Mouse (Mus musculus): ENCODE measurements around the gene Exoc4. TPM values are rescaled to one million over a fixed set of nuclear protein-coding genes. Genes with fewer than 3 reads are reported as not detected.
A peak's percentile ranks its signal among the peaks of the same experiment; 100 is the strongest.

The Exoc4 gene
- polyA plus RNA-seq, 1 experiment from 2014 or later = 10.9 TPM

- Histone ChIP-seq H3K27me3 (ENCODE audit: control insufficient read depth, insufficient read depth, low read depth, low read length) (no peaks in the 10 kb centered on the region), H3K4me2 (ENCODE audit: low read depth, low read length) (no peak overlapping the region), H3K4me1 (ENCODE audit: control insufficient read depth, low read depth, low read length) (no peaks in the 10 kb centered on the region; the same call in 1 of the 2 replicates), H3K9ac (ENCODE audit: low read depth, low read length) (no peak overlapping the region), H3K36me3 (ENCODE audit: control insufficient read depth, insufficient read depth) (no peaks in the 10 kb centered on the region), H3K4me3 (ENCODE audit: low read depth, low read length) (no peak overlapping the region), H3K9me3 (replicated peaks; ENCODE audit: control insufficient read depth, low read length) (no peaks in the 10 kb centered on the region), H3K27ac (ENCODE audit: low read length) (no peak overlapping the region)
- 81% methylated on average over 2 of the region's 2 CpGs for WGBS (ENCODE audit: insufficient replicate concordance)
- no peak for ATAC-seq (ENCODE audit: low read depth)
These were observed 45.7 kb downstream of the Exoc4 start for GRCm38 (mm10) chr6:33294626-33295025.

GRCm38 (mm10) chr6:33297566-33297965 lies 48.7 kb downstream of the Exoc4 start:
- no peak for ATAC-seq (ENCODE audit: low read depth)
- H3K4me2 ChIP-seq (ENCODE audit: low read depth, low read length) = no peak overlapping the region
- H3K4me1 ChIP-seq (ENCODE audit: control insufficient read depth, low read depth, low read length) = no peaks in the 10 kb centered on the region; the same call in 1 of the 2 replicates
- H3K9me3 ChIP-seq (replicated peaks; ENCODE audit: control insufficient read depth, low read length) = no peaks in the 10 kb centered on the region
- H3K27ac ChIP-seq (ENCODE audit: low read length) = no peak overlapping the region
- no peak overlapping the region for H3K4me3 ChIP-seq (ENCODE audit: low read depth, low read length)
- no peak overlapping the region for H3K9ac ChIP-seq (ENCODE audit: low read depth, low read length)
- H3K27me3 ChIP-seq (ENCODE audit: control insufficient read depth, insufficient read depth, low read depth, low read length) = no peaks in the 10 kb centered on the region
- WGBS (ENCODE audit: insufficient replicate concordance) = 73% methylated on average over 3 of the region's 3 CpGs
- H3K36me3 ChIP-seq (ENCODE audit: control insufficient read depth, insufficient read depth) = no peaks in the 10 kb centered on the region

GRCm38 (mm10) chr6:33298768-33299167 lies 49.9 kb downstream of the Exoc4 start:
- WGBS (ENCODE audit: insufficient replicate concordance) = 23% methylated on average over 1 of the region's 1 CpGs
- H3K4me1 ChIP-seq (ENCODE audit: control insufficient read depth, low read depth, low read length) = no peaks in the 10 kb centered on the region; the same call in 1 of the 2 replicates
- H3K27me3 ChIP-seq (ENCODE audit: control insufficient read depth, insufficient read depth, low read depth, low read length) = no peaks in the 10 kb centered on the region
- no peak overlapping the region for H3K27ac ChIP-seq (ENCODE audit: low read length)
- H3K4me2 ChIP-seq (ENCODE audit: low read depth, low read length) = no peak overlapping the region
- H3K36me3 ChIP-seq (ENCODE audit: control insufficient read depth, insufficient read depth) = no peaks in the 10 kb centered on the region
- ATAC-seq (ENCODE audit: low read depth) = peak; percentile 59; the same call in 1 of the 2 replicates
- H3K9ac ChIP-seq (ENCODE audit: low read depth, low read length) = no peak overlapping the region
- H3K4me3 ChIP-seq (ENCODE audit: low read depth, low read length) = no peak overlapping the region
- no peaks in the 10 kb centered on the region for H3K9me3 ChIP-seq (replicated peaks; ENCODE audit: control insufficient read depth, low read length)

GRCm38 (mm10) chr6:33305996-33306395 lies 57.1 kb downstream of the Exoc4 start:
- Histone ChIP-seq H3K9me3 (replicated peaks; ENCODE audit: control insufficient read depth, low read length) (no peaks in the 10 kb centered on the region), H3K27me3 (ENCODE audit: control insufficient read depth, insufficient read depth, low read depth, low read length) (no peaks in the 10 kb centered on the region), H3K4me3 (ENCODE audit: low read depth, low read length) (no peak overlapping the region), H3K4me2 (ENCODE audit: low read depth, low read length) (no peak overlapping the region), H3K4me1 (ENCODE audit: control insufficient read depth, low read depth, low read length) (no peaks in the 10 kb centered on the region), H3K36me3 (ENCODE audit: control insufficient read depth, insufficient read depth) (no peaks in the 10 kb centered on the region), H3K27ac (ENCODE audit: low read length) (no peak overlapping the region), H3K9ac (ENCODE audit: low read depth, low read length) (no peak overlapping the region)
- WGBS (ENCODE audit: insufficient replicate concordance) = 66% methylated on average over 1 of the region's 1 CpGs
- ATAC-seq (ENCODE audit: low read depth) = no peak

- Histone ChIP-seq H3K4me2 (ENCODE audit: low read depth, low read length) (no peak overlapping the region), H3K4me1 (ENCODE audit: control insufficient read depth, low read depth, low read length) (no peaks in the 10 kb centered on the region), H3K36me3 (ENCODE audit: control insufficient read depth, insufficient read depth) (no peaks in the 10 kb centered on the region), H3K27ac (ENCODE audit: low read length) (no peak overlapping the region), H3K9ac (ENCODE audit: low read depth, low read length) (no peak overlapping the region), H3K4me3 (ENCODE audit: low read depth, low read length) (no peak overlapping the region), H3K27me3 (ENCODE audit: control insufficient read depth, insufficient read depth, low read depth, low read length) (no peaks in the 10 kb centered on the region), H3K9me3 (replicated peaks; ENCODE audit: control insufficient read depth, low read length) (no peaks in the 10 kb centered on the region)
- ATAC-seq (ENCODE audit: low read depth) = no peak
- WGBS (ENCODE audit: insufficient replicate concordance) = 59% methylated on average over 2 of the region's 2 CpGs
These were observed 59.8 kb downstream of the Exoc4 start for GRCm38 (mm10) chr6:33308646-33309045.

- Histone ChIP-seq H3K36me3 (ENCODE audit: control insufficient read depth, insufficient read depth) (no peaks in the 10 kb centered on the region), H3K4me1 (ENCODE audit: control insufficient read depth, low read depth, low read length) (no peaks in the 10 kb centered on the region), H3K4me3 (ENCODE audit: low read depth, low read length) (no peak overlapping the region), H3K27ac (ENCODE audit: low read length) (no peak overlapping the region), H3K9me3 (replicated peaks; ENCODE audit: control insufficient read depth, low read length) (no peaks in the 10 kb centered on the region), H3K9ac (ENCODE audit: low read depth, low read length) (no peak overlapping the region), H3K4me2 (ENCODE audit: low read depth, low read length) (no peak overlapping the region), H3K27me3 (ENCODE audit: control insufficient read depth, insufficient read depth, low read depth, low read length) (no peaks in the 10 kb centered on the region)
- no peak for ATAC-seq (ENCODE audit: low read depth)
- WGBS (ENCODE audit: insufficient replicate concordance) = 81% methylated on average over 1 of the region's 1 CpGs
These were observed 61.6 kb downstream of the Exoc4 start for GRCm38 (mm10) chr6:33310486-33310885.

GRCm38 (mm10) chr6:33322849-33323248 lies 74.0 kb downstream of the Exoc4 start:
- Histone ChIP-seq H3K4me2 (ENCODE audit: low read depth, low read length) (no peak overlapping the region), H3K36me3 (ENCODE audit: control insufficient read depth, insufficient read depth) (no peaks in the 10 kb centered on the region), H3K27me3 (ENCODE audit: control insufficient read depth, insufficient read depth, low read depth, low read length) (no peaks in the 10 kb centered on the region), H3K4me1 (ENCODE audit: control insufficient read depth, low read depth, low read length) (no peaks in the 10 kb centered on the region), H3K27ac (ENCODE audit: low read length) (no peak overlapping the region), H3K4me3 (ENCODE audit: low read depth, low read length) (no peak overlapping the region), H3K9me3 (replicated peaks; ENCODE audit: control insufficient read depth, low read length) (no peaks in the 10 kb centered on the region), H3K9ac (ENCODE audit: low read depth, low read length) (no peak overlapping the region)
- 57% methylated on average over 3 of the region's 3 CpGs for WGBS (ENCODE audit: insufficient replicate concordance)
- no peak for ATAC-seq (ENCODE audit: low read depth)

GRCm38 (mm10) chr6:33323386-33323785 lies 74.5 kb downstream of the Exoc4 start:
- Histone ChIP-seq H3K9me3 (replicated peaks; ENCODE audit: control insufficient read depth, low read length) (no peaks in the 10 kb centered on the region), H3K9ac (ENCODE audit: low read depth, low read length) (no peak overlapping the region), H3K27ac (ENCODE audit: low read length) (no peak overlapping the region), H3K27me3 (ENCODE audit: control insufficient read depth, insufficient read depth, low read depth, low read length) (no peaks in the 10 kb centered on the region), H3K36me3 (ENCODE audit: control insufficient read depth, insufficient read depth) (no peaks in the 10 kb centered on the region), H3K4me3 (ENCODE audit: low read depth, low read length) (no peak overlapping the region), H3K4me1 (ENCODE audit: control insufficient read depth, low read depth, low read length) (no peaks in the 10 kb centered on the region), H3K4me2 (ENCODE audit: low read depth, low read length) (no peak overlapping the region)
- WGBS (ENCODE audit: insufficient replicate concordance) = 72% methylated on average over 4 of the region's 4 CpGs
- no peak for ATAC-seq (ENCODE audit: low read depth)

GRCm38 (mm10) chr6:33328326-33328725 lies 79.4 kb downstream of the Exoc4 start:
- no peaks in the 10 kb centered on the region for H3K4me1 ChIP-seq (ENCODE audit: control insufficient read depth, low read depth, low read length)
- H3K9me3 ChIP-seq (replicated peaks; ENCODE audit: control insufficient read depth, low read length) = no peaks in the 10 kb centered on the region
- H3K9ac ChIP-seq (ENCODE audit: low read depth, low read length) = no peak overlapping the region
- H3K27me3 ChIP-seq (ENCODE audit: control insufficient read depth, insufficient read depth, low read depth, low read length) = no peaks in the 10 kb centered on the region
- ATAC-seq (ENCODE audit: low read depth) = no peak
- H3K27ac ChIP-seq (ENCODE audit: low read length) = no peak overlapping the region
- H3K4me2 ChIP-seq (ENCODE audit: low read depth, low read length) = no peak overlapping the region
- no peaks in the 10 kb centered on the region for H3K36me3 ChIP-seq (ENCODE audit: control insufficient read depth, insufficient read depth)
- WGBS (ENCODE audit: insufficient replicate concordance) = 40% methylated on average over 1 of the region's 1 CpGs
- no peak overlapping the region for H3K4me3 ChIP-seq (ENCODE audit: low read depth, low read length)

Measured in liver, embryonic 16.5 days (tissue).